Mouse (Mus musculus): ENCODE measurements around the gene H2afz. TPM values are rescaled to one million over a fixed set of nuclear protein-coding genes. Genes with fewer than 3 reads are reported as not detected.

The H2afz gene
- polyA plus RNA-seq (2014; fragmentation: Nextera tagmentation; extraction: Ambion mirVana) = 2,789 and 2,825 TPM in 2 replicates

- 0 out of 2 replicates have a peak, but pooled peaks cover 2% of the 10 kb centered on the region for H3K4me1 ChIP-seq (replicated peaks; ENCODE audit: control insufficient read depth, insufficient read depth, low read length)
- H3K4me3 ChIP-seq (ENCODE audit: low read depth, low read length) = peak within 1 kb of the TSS; percentile 87
- peak within 1 kb of the TSS; percentile 98 for H3K27ac ChIP-seq (ENCODE audit: low read depth, low read length)
- peak; percentile 95 for ATAC-seq (ENCODE audit: low FRiP score)
- WGBS = under 1% methylated on average over 54 of the region's 115 CpGs
- peak; percentile 99 for DNase-seq (ENCODE audit: low spot score)
- H3K36me3 ChIP-seq (ENCODE audit: control insufficient read depth, insufficient read depth, low read length) = no peaks in the 10 kb centered on the region
- H3K9ac ChIP-seq (ENCODE audit: low read depth, low read length) = peak within 1 kb of the TSS; percentile 95
- H3K27me3 ChIP-seq (ENCODE audit: control insufficient read depth, insufficient read depth, low read length) = no peaks in the 10 kb centered on the region
- peak within 1 kb of the TSS; percentile 48 for H3K4me2 ChIP-seq (replicated peaks; ENCODE audit: low read depth, low read length)
- H3K9me3 ChIP-seq (ENCODE audit: control insufficient read depth, low read length) = no peaks in the 10 kb centered on the region
These were observed at the start of gene H2afz for GRCm38 (mm10) chr3:137864124-137864987. H2afz (plus strand) TSS chr3:137864487.

- ATAC-seq (ENCODE audit: low FRiP score) (no peak), DNase-seq (ENCODE audit: low spot score) (peak; percentile 20)
- Histone ChIP-seq H3K27me3 (ENCODE audit: control insufficient read depth, insufficient read depth, low read length) (no peaks in the 10 kb centered on the region), H3K27ac (ENCODE audit: low read depth, low read length) (no peak overlapping the region), H3K4me3 (ENCODE audit: low read depth, low read length) (no peak overlapping the region), H3K9me3 (ENCODE audit: control insufficient read depth, low read length) (no peaks in the 10 kb centered on the region), H3K4me2 (replicated peaks; ENCODE audit: low read depth, low read length) (no peak overlapping the region), H3K4me1 (replicated peaks; ENCODE audit: control insufficient read depth, insufficient read depth, low read length) (no peaks in the 10 kb centered on the region), H3K9ac (ENCODE audit: low read depth, low read length) (no peak overlapping the region), H3K36me3 (ENCODE audit: control insufficient read depth, insufficient read depth, low read length) (no peaks in the 10 kb centered on the region)
- WGBS = 29% methylated on average over 4 of the region's 4 CpGs
These were observed 45.6 kb upstream of the H2afz start for GRCm38 (mm10) chr3:137818713-137819112.

GRCm38 (mm10) chr3:137820688-137821467 lies 43.4 kb upstream of the H2afz start:
- H3K27me3 ChIP-seq (ENCODE audit: control insufficient read depth, insufficient read depth, low read length) = no peaks in the 10 kb centered on the region
- WGBS = 79% methylated on average over 6 of the region's 6 CpGs
- H3K27ac ChIP-seq (ENCODE audit: low read depth, low read length) = no peak overlapping the region
- no peaks in the 10 kb centered on the region for H3K36me3 ChIP-seq (ENCODE audit: control insufficient read depth, insufficient read depth, low read length)
- H3K4me2 ChIP-seq (replicated peaks; ENCODE audit: low read depth, low read length) = no peak overlapping the region
- H3K4me3 ChIP-seq (ENCODE audit: low read depth, low read length) = no peak overlapping the region
- H3K9me3 ChIP-seq (ENCODE audit: control insufficient read depth, low read length) = no peaks in the 10 kb centered on the region
- DNase-seq (ENCODE audit: low spot score) = no peak
- H3K9ac ChIP-seq (ENCODE audit: low read depth, low read length) = no peak overlapping the region
- ATAC-seq (ENCODE audit: low FRiP score) = no peak
- H3K4me1 ChIP-seq (replicated peaks; ENCODE audit: control insufficient read depth, insufficient read depth, low read length) = no peaks in the 10 kb centered on the region

GRCm38 (mm10) chr3:137823317-137823716 lies 41.0 kb upstream of the H2afz start:
- no peak overlapping the region for H3K27ac ChIP-seq (ENCODE audit: low read depth, low read length)
- WGBS = 95% methylated on average over 3 of the region's 3 CpGs
- no peak overlapping the region for H3K9ac ChIP-seq (ENCODE audit: low read depth, low read length)
- H3K4me3 ChIP-seq (ENCODE audit: low read depth, low read length) = no peak overlapping the region
- DNase-seq (ENCODE audit: low spot score) (no peak), ATAC-seq (ENCODE audit: low FRiP score) (no peak)
- no peak overlapping the region for H3K4me2 ChIP-seq (replicated peaks; ENCODE audit: low read depth, low read length)
- H3K27me3 ChIP-seq (ENCODE audit: control insufficient read depth, insufficient read depth, low read length) = no peaks in the 10 kb centered on the region
- no peaks in the 10 kb centered on the region for H3K4me1 ChIP-seq (replicated peaks; ENCODE audit: control insufficient read depth, insufficient read depth, low read length)
- H3K36me3 ChIP-seq (ENCODE audit: control insufficient read depth, insufficient read depth, low read length) = no peaks in the 10 kb centered on the region
- H3K9me3 ChIP-seq (ENCODE audit: control insufficient read depth, low read length) = no peaks in the 10 kb centered on the region

- Histone ChIP-seq H3K9me3 (ENCODE audit: control insufficient read depth, low read length) (no peaks in the 10 kb centered on the region), H3K4me2 (replicated peaks; ENCODE audit: low read depth, low read length) (no peak overlapping the region), H3K36me3 (ENCODE audit: control insufficient read depth, insufficient read depth, low read length) (no peaks in the 10 kb centered on the region), H3K4me3 (ENCODE audit: low read depth, low read length) (no peak overlapping the region), H3K9ac (ENCODE audit: low read depth, low read length) (no peak overlapping the region), H3K27ac (ENCODE audit: low read depth, low read length) (no peak overlapping the region), H3K27me3 (ENCODE audit: control insufficient read depth, insufficient read depth, low read length) (no peaks in the 10 kb centered on the region), H3K4me1 (replicated peaks; ENCODE audit: control insufficient read depth, insufficient read depth, low read length) (no peaks in the 10 kb centered on the region)
- DNase-seq (ENCODE audit: low spot score) (peak; percentile 15), ATAC-seq (ENCODE audit: low FRiP score) (peak; percentile 38; the same call in 1 of the 2 replicates)
- 55% methylated on average over 11 of the region's 11 CpGs for WGBS
These were observed 36.6 kb upstream of the H2afz start for GRCm38 (mm10) chr3:137827678-137828077.

- DNase-seq (ENCODE audit: low spot score) (no peak), ATAC-seq (ENCODE audit: low FRiP score) (no peak)
- Histone ChIP-seq H3K4me2 (replicated peaks; ENCODE audit: low read depth, low read length) (no peak overlapping the region), H3K36me3 (ENCODE audit: control insufficient read depth, insufficient read depth, low read length) (no peaks in the 10 kb centered on the region), H3K27me3 (ENCODE audit: control insufficient read depth, insufficient read depth, low read length) (no peaks in the 10 kb centered on the region), H3K4me1 (replicated peaks; ENCODE audit: control insufficient read depth, insufficient read depth, low read length) (no peaks in the 10 kb centered on the region), H3K9ac (ENCODE audit: low read depth, low read length) (no peak overlapping the region), H3K4me3 (ENCODE audit: low read depth, low read length) (no peak overlapping the region), H3K27ac (ENCODE audit: low read depth, low read length) (no peak overlapping the region), H3K9me3 (ENCODE audit: control insufficient read depth, low read length) (no peaks in the 10 kb centered on the region)
- WGBS = 83% methylated on average over 2 of the region's 2 CpGs
These were observed 33.1 kb upstream of the H2afz start for GRCm38 (mm10) chr3:137831156-137831555.

- no peaks in the 10 kb centered on the region for H3K4me1 ChIP-seq (replicated peaks; ENCODE audit: control insufficient read depth, insufficient read depth, low read length)
- DNase-seq (ENCODE audit: low spot score) (no peak), ATAC-seq (ENCODE audit: low FRiP score) (no peak)
- H3K9ac ChIP-seq (ENCODE audit: low read depth, low read length) = no peak overlapping the region
- no peaks in the 10 kb centered on the region for H3K27me3 ChIP-seq (ENCODE audit: control insufficient read depth, insufficient read depth, low read length)
- no peak overlapping the region for H3K4me2 ChIP-seq (replicated peaks; ENCODE audit: low read depth, low read length)
- H3K4me3 ChIP-seq (ENCODE audit: low read depth, low read length) = no peak overlapping the region
- H3K36me3 ChIP-seq (ENCODE audit: control insufficient read depth, insufficient read depth, low read length) = no peaks in the 10 kb centered on the region
- H3K9me3 ChIP-seq (ENCODE audit: control insufficient read depth, low read length) = no peaks in the 10 kb centered on the region
- no peak overlapping the region for H3K27ac ChIP-seq (ENCODE audit: low read depth, low read length)
These were observed 31.2 kb upstream of the H2afz start for GRCm38 (mm10) chr3:137833128-137833527.

- DNase-seq (ENCODE audit: low spot score) = no peak
- H3K4me1 ChIP-seq (replicated peaks; ENCODE audit: control insufficient read depth, insufficient read depth, low read length) = no peaks in the 10 kb centered on the region
- H3K27ac ChIP-seq (ENCODE audit: low read depth, low read length) = no peak overlapping the region
- no peak overlapping the region for H3K4me3 ChIP-seq (ENCODE audit: low read depth, low read length)
- no peak for ATAC-seq (ENCODE audit: low FRiP score)
- H3K4me2 ChIP-seq (replicated peaks; ENCODE audit: low read depth, low read length) = no peak overlapping the region
- H3K36me3 ChIP-seq (ENCODE audit: control insufficient read depth, insufficient read depth, low read length) = no peaks in the 10 kb centered on the region
- 89% methylated on average over 4 of the region's 4 CpGs for WGBS
- H3K9ac ChIP-seq (ENCODE audit: low read depth, low read length) = no peak overlapping the region
- H3K27me3 ChIP-seq (ENCODE audit: control insufficient read depth, insufficient read depth, low read length) = no peaks in the 10 kb centered on the region
- H3K9me3 ChIP-seq (ENCODE audit: control insufficient read depth, low read length) = no peaks in the 10 kb centered on the region
These were observed 30.6 kb upstream of the H2afz start for GRCm38 (mm10) chr3:137833698-137834097.

All from hindbrain, embryonic 11.5 days (tissue).